Mouse (Mus musculus) midbrain, embryonic 16.5 days (tissue): ENCODE measurements around the gene Ppme1. TPM values are rescaled to one million over a fixed set of nuclear protein-coding genes. Genes with fewer than 3 reads are reported as not detected.
A peak's percentile ranks its signal among the peaks of the same experiment; 100 is the strongest.

ENCODE experiments used
- ATAC-seq: fragments of 200-750 bp; cut with Nextera tagmentation; 2 replicates; pipeline ENCODE4 v1.8.0; 2017; ENCODE audit warnings: moderate TSS enrichment
- H3K27ac ChIP-seq: fragments of 300-500 bp; sonication (generic); 2 replicates; pipeline ENCODE4 v1.5.1; 2014; ENCODE audit warnings: mild to moderate bottlenecking, low read length, mixed read lengths
- H3K27me3 ChIP-seq: fragments of 300-500 bp; sonication (generic); 2 replicates; pipeline ENCODE4 v1.6.1; 2014; ENCODE audit warnings: low read depth, low read length, mixed read lengths; ENCODE audit not compliant: control insufficient read depth, insufficient read depth
- H3K36me3 ChIP-seq: fragments of 300-500 bp; sonication (generic); 2 replicates; pipeline ENCODE4 v1.6.1; 2014; ENCODE audit warnings: mild to moderate bottlenecking, low read length, moderate library complexity, mixed read lengths; ENCODE audit not compliant: control insufficient read depth, insufficient read depth
- H3K4me1 ChIP-seq: fragments of 300-500 bp; sonication (generic); 2 replicates; pipeline ENCODE4 v1.6.1; 2014; ENCODE audit warnings: mild to moderate bottlenecking, low read length, mixed read lengths; ENCODE audit not compliant: control insufficient read depth, insufficient read depth
- H3K4me2 ChIP-seq: fragments of 300-500 bp; sonication (generic); 2 replicates; pipeline ENCODE4 v1.6.1; 2014; ENCODE audit warnings: mild to moderate bottlenecking, low read length, mixed read lengths
- H3K4me3 ChIP-seq: fragments of 300-500 bp; sonication (generic); 2 replicates; pipeline ENCODE4 v1.5.1; 2014; ENCODE audit warnings: low read depth, mild to moderate bottlenecking, low read length, moderate library complexity, mixed read lengths
- H3K9ac ChIP-seq: fragments of 300-500 bp; sonication (generic); 2 replicates; pipeline ENCODE4 v1.6.1; 2014; ENCODE audit warnings: low read depth, low read length, mixed read lengths
- H3K9me3 ChIP-seq: fragments of 300-500 bp; sonication (generic); replicated peaks from 2 replicates; pipeline ENCODE4 v1.6.1; 2014; ENCODE audit warnings: mild to moderate bottlenecking, low read length, mixed read lengths; ENCODE audit not compliant: control insufficient read depth, poor library complexity, severe bottlenecking
- WGBS: fragments of 180-500 bp; shearing (Covaris S2); extraction: QIAGEN DNeasy Blood & Tissue Kit; methylation state at CpG from one replicate; pipeline ENCODE4 v1.1.7; 2014; 5-methylcytosine and 5-hydroxymethylcytosine counted together
- polyA plus RNA-seq: library from polyadenylated mRNA; unstranded; fragments of >200 nt; fragmentation: Nextera tagmentation; extraction: Ambion mirVana; gene quantifications from 2 replicates; pipeline ENCODE4 v1.2.1, GENCODE M21; 2015

The Ppme1 gene
- polyA plus RNA-seq, 1 experiment from 2014 or later: 160 TPM

DNA sequence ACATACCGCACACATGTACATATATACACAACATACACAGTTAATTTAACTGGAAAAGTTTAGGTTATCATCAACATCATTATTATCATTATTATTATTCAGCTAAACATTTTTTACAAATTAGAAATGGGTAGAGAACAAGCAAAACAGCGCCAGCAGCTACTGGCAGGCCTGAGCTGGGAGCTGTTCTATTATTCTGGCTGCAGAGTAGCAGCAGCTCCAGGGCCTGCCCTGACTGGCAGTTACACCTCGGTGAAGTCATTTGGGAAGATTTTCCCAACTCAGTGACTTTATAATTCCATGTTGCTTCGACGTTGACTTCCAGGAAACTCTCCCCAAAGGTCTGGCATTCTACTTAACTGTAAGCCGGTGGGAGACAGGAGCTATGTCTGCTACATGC is 75.4 kb downstream of the Ppme1 start:
- no peak overlapping the region for H3K4me3 ChIP-seq
- no peaks in the 10 kb centered on the region; the same call in 1 of the 2 replicates for H3K4me1 ChIP-seq
- H3K27me3 ChIP-seq: no peaks in the 10 kb centered on the region
- H3K36me3 ChIP-seq: no peaks in the 10 kb centered on the region
- no peak for ATAC-seq
- no peaks in the 10 kb centered on the region for H3K9me3 ChIP-seq
- H3K27ac ChIP-seq: no peak overlapping the region
- H3K4me2 ChIP-seq: no peak overlapping the region
- WGBS: 80% methylated on average over 6 of the region's 6 CpGs
- no peak overlapping the region for H3K9ac ChIP-seq

DNA sequence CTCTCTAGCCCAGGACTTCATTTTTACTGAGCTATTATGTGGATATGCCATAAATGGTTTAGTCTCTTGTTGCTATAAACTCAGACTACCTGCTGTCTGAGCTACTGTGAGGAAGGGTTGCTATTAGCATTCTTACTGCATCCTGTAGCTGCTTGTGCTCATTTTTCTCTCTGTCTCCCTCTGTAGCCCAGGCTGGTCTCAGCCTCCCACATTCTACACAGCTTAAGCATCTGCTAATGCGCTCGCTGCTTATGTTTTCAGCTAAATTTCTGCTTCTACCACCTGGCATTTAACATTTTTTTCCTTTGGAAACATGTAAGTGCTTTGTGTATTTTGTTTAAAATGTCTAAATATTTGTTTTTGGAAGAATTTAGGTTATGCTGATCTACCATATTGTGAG is 76.4 kb downstream of the Ppme1 start:
- Histone ChIP-seq H3K9me3 (no peaks in the 10 kb centered on the region), H3K36me3 (no peaks in the 10 kb centered on the region), H3K4me1 (no peaks in the 10 kb centered on the region; the same call in 1 of the 2 replicates), H3K27ac (no peak overlapping the region), H3K4me2 (no peak overlapping the region), H3K27me3 (no peaks in the 10 kb centered on the region), H3K9ac (no peak overlapping the region), H3K4me3 (no peak overlapping the region)
- 84% methylated on average over 2 of the region's 2 CpGs for WGBS
- no peak for ATAC-seq

DNA sequence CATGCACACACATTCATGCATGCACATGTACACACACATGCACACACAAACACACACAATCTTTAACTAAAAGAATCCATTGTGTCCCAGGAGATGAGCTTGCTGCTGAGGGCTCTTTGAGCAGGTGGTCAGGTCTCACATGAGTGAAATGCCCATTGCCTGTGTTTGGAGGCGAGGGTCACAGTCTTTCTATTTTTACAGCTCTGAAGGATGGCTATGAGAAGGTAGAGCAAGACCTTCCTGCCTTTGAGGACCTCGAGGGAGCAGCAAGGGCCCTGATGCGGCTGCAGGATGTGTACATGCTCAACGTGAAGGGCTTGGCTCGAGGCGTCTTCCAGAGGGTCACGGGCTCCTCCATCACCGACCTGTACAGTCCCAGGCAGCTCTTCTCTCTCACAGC is 78.6 kb downstream of the Ppme1 start:
- Histone ChIP-seq H3K27me3 (no peaks in the 10 kb centered on the region), H3K27ac (no peak overlapping the region)

DNA sequence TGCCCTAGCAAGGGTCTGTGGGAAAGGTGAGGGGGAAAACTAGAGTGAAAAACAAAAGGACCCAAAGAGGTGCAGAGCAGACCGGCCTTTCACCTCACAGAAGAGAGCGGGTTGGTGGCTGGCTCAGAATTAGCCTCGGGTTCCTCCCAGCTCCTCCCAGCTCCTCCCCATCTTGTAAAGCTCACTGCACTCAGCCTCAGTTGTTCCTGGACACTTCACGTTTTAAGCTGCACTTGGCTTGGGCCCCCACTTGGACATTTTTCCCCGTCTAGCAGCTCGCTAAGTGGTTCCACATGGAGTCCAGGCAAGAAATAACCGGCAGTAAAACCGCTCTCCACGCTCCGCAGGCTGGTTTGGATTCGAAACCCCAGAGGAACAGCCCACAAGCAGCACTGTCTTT is 83.5 kb downstream of the Ppme1 start:
- Histone ChIP-seq H3K36me3 (no peaks in the 10 kb centered on the region), H3K27me3 (peaks cover 3% of the 10 kb centered on the region; the same call in 1 of the 2 replicates), H3K4me2 (peak overlapping the region; percentile 23; the same call in 1 of the 2 replicates), H3K27ac (peak overlapping the region; percentile 71), H3K4me1 (peaks cover 17% of the 10 kb centered on the region), H3K9me3 (no peaks in the 10 kb centered on the region), H3K4me3 (no peak overlapping the region), H3K9ac (0 out of 2 replicates have a peak overlapping the region, but pooled peaks have one; percentile 31)
- WGBS: 37% methylated on average over 11 of the region's 11 CpGs
- ATAC-seq: no peak

More for the DNA sequence above, 78.6 kb downstream of the Ppme1 start:
- H3K9ac ChIP-seq: no peak overlapping the region
- no peaks in the 10 kb centered on the region for H3K36me3 ChIP-seq
- H3K4me1 ChIP-seq: peaks cover 1% of the 10 kb centered on the region
- no peak overlapping the region for H3K4me3 ChIP-seq
- H3K4me2 ChIP-seq: no peak overlapping the region
- ATAC-seq: no peak
- no peaks in the 10 kb centered on the region for H3K9me3 ChIP-seq
- WGBS: 84% methylated on average over 8 of the region's 8 CpGs

DNA sequence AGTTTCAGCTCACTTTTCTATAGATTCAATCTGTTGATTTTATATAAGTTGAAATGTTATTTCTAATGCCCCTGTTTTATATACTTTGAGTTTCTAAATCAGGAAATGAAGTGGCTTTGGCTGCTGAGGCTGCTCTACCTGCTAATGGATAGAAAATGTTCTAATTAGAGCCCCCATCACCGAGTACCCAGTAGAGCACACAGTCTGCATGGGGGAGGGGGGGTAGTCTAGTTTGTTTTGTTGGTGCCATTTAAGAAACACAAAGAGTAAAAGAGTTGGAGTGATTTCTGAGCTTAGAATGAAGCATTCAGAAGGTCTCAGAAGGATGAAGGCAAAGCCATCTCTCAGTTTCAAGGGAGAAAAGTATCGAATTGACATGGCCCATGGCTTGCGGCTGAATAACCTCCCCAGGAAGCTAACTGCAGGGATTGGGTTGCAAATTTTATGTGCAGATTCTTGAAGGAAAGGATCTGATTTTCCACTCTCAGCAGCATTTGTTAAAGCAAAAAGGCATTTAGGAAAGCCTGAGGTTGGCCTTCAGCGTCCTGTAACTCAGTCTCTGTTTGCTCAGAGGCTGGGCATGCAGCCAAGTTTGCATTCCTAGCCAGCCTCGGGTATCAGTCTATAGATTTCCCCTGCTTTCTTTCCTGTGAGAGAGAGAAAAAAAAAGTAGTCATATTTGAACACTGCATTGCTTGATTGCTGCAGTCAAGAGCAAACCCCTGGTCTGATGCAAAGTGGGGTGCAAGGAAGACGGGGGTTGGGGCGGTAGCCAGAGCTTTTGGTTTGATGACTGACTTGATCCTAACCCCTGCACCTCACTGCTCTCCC is 84.1 kb downstream of the Ppme1 start:
- ATAC-seq: no peak
- Histone ChIP-seq H3K9me3 (no peaks in the 10 kb centered on the region), H3K4me3 (no peak overlapping the region), H3K27ac (peak overlapping the region; percentile 71), H3K9ac (0 out of 2 replicates have a peak overlapping the region, but pooled peaks have one; percentile 31), H3K27me3 (peaks cover 3% of the 10 kb centered on the region; the same call in 1 of the 2 replicates), H3K4me2 (peak overlapping the region; percentile 23; the same call in 1 of the 2 replicates), H3K36me3 (no peaks in the 10 kb centered on the region), H3K4me1 (peaks cover 20% of the 10 kb centered on the region)
- WGBS: 25% methylated on average over 7 of the region's 7 CpGs

DNA sequence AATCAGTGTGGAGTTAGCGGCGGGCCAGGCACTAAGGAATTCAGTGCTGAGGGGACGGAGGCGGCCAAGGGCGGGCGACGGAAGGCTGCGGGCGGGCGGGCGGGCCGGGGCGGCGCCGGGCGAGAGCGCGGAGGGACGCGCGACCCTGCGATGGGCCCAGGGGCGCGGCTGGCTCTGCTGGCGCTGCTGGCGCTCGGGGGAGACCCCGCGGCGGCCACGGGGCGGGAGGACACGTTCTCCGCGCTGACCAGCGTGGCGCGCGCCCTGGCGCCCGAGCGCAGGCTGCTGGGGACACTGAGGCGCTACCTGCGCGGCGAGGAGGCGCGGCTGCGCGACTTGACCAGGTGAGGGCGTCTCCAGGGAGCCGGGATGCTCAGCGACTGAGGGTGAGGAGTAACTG is 86.7 kb downstream of the Ppme1 start, which contains the start of gene P4ha3:
TSS of gene P4ha3 (plus strand) at position 138 of the 400 bp plus-strand sequence.
- Histone ChIP-seq H3K9me3 (no peaks in the 10 kb centered on the region), H3K4me2 (peak within 1 kb of the TSS; percentile 97), H3K27ac (no peak within 1 kb of the TSS), H3K4me3 (peak within 1 kb of the TSS; percentile 57), H3K36me3 (no peaks in the 10 kb centered on the region), H3K9ac (peak within 1 kb of the TSS; percentile 77), H3K4me1 (peaks cover 20% of the 10 kb centered on the region), H3K27me3 (peaks cover 3% of the 10 kb centered on the region; the same call in 1 of the 2 replicates)
- ATAC-seq: peak; percentile 66
- under 1% methylated on average over 44 of the region's 53 CpGs for WGBS

DNA sequence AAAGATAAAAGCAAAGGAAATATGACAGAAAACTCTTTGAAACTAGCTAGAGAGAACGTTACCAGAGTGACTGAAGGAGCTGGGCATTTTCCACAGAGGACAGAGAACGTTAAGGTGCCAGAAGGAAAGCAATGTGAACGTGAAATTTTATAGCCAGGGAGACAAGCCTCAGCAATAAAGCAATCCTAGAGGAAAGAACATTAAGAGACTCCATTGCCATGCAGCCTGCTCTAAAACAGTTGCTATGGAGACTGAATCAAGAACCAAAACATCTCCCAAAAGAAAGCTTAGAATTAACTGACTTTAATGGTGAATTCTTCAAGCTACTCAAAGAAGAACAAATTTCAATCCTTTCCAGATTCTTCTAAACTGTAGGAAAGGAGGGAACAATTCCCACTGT is 88.8 kb downstream of the Ppme1 start:
- Histone ChIP-seq H3K27ac (0 out of 2 replicates have a peak overlapping the region, but pooled peaks have one; percentile 38), H3K36me3 (no peaks in the 10 kb centered on the region), H3K4me2 (no peak overlapping the region), H3K4me1 (peaks cover 17% of the 10 kb centered on the region), H3K9me3 (no peaks in the 10 kb centered on the region), H3K27me3 (peaks cover 3% of the 10 kb centered on the region; the same call in 1 of the 2 replicates), H3K4me3 (no peak overlapping the region), H3K9ac (no peak overlapping the region)
- ATAC-seq: no peak
- 10% methylated on average over 3 of the region's 3 CpGs for WGBS

DNA sequence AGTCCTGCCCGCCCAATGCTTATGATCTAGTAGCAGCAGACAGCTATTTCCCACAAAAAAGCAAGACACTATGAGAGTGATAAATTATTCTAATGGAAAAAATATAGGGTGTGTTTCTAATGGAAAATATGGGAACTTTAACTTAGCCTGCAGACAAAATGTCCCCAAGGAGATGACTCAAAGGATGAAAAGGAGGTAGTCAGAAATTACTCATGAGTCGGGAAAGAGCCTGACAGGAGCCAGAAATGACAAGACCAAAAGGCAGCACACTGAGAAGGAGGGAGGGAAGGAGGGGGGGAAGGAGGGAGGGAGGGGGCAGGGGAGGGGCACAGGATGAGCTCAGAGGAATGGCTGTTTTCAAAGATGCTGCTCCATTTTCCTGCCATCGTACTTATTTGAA is 90.5 kb downstream of the Ppme1 start:
- Histone ChIP-seq H3K4me2 (no peak overlapping the region), H3K9me3 (no peaks in the 10 kb centered on the region), H3K9ac (no peak overlapping the region), H3K4me1 (peaks cover 10% of the 10 kb centered on the region), H3K27me3 (peaks cover 3% of the 10 kb centered on the region; the same call in 1 of the 2 replicates), H3K4me3 (no peak overlapping the region), H3K36me3 (no peaks in the 10 kb centered on the region), H3K27ac (no peak overlapping the region)
- WGBS: 32% methylated on average over 3 of the region's 3 CpGs
- no peak for ATAC-seq

DNA sequence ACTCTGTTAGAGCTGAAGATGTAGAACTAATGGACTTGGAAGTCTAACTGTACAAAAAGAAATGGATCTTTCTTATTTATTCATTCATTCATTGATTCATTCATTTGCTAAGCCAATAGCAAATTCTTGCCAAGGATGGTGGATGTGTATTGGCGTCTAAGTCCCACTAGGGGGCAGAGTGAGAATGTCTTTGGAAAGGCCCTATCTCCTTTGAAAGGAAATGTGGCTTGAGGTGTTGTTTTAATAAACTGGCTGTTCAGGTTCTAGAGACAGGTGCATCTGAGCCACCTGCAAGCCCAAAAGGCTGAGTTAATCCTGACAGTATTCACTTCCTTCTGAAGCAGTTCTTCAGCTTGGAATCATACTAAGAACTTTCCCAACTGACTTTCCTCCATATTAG is 92.3 kb downstream of the Ppme1 start:
- Histone ChIP-seq H3K27ac (no peak overlapping the region), H3K9me3 (no peaks in the 10 kb centered on the region), H3K4me2 (no peak overlapping the region), H3K4me3 (no peak overlapping the region), H3K36me3 (no peaks in the 10 kb centered on the region), H3K27me3 (no peaks in the 10 kb centered on the region), H3K4me1 (peaks cover 5% of the 10 kb centered on the region), H3K9ac (no peak overlapping the region)
- ATAC-seq: no peak; the same call in 1 of the 2 replicates
- WGBS: 0% methylated on average over 1 of the region's 1 CpGs
